Mouse (Mus musculus): ENCODE measurements at regions not wholly inside any gene's neighbourhood (a gene's known extent, or its start where the extent isn't known, plus 50 kb on each side); places are given as distances from the start of the nearest gene placed in this dataset.

GRCm38 (mm10) chr9:116244619-116244899 lies 69.4 kb upstream of the Tgfbr2 start:
- Histone ChIP-seq H3K27ac (ENCODE audit: insufficient read depth, low read length) (no peak overlapping the region), H3K4me1 (ENCODE audit: control insufficient read depth, insufficient read depth, insufficient read length) (peaks cover 15% of the 10 kb centered on the region; the same call in 1 of the 2 replicates), H3K4me3 (ENCODE audit: extremely low read depth, insufficient read depth, insufficient read length) (no peak overlapping the region), H3K36me3 (ENCODE audit: control insufficient read depth, insufficient read depth, low read length) (no peaks in the 10 kb centered on the region), H3K27me3 (ENCODE audit: control insufficient read depth, insufficient read depth, low read length) (no peaks in the 10 kb centered on the region)
- WGBS = 71% methylated on average over 1 of the region's 1 CpGs
- no peak for TF ChIP-seq POLR2A (IDR thresholded peaks at IDR 0.05; ENCODE audit: low read depth, low read length)
- TF ChIP-seq CTCF (IDR thresholded peaks at IDR 0.05; ENCODE audit: extremely low read depth, insufficient read depth, insufficient read length, insufficient replicate concordance) = no peak
- no peak for DNase-seq (ENCODE audit: low read depth in 1 of 2, low spot score in 2 of 2)

DNA sequence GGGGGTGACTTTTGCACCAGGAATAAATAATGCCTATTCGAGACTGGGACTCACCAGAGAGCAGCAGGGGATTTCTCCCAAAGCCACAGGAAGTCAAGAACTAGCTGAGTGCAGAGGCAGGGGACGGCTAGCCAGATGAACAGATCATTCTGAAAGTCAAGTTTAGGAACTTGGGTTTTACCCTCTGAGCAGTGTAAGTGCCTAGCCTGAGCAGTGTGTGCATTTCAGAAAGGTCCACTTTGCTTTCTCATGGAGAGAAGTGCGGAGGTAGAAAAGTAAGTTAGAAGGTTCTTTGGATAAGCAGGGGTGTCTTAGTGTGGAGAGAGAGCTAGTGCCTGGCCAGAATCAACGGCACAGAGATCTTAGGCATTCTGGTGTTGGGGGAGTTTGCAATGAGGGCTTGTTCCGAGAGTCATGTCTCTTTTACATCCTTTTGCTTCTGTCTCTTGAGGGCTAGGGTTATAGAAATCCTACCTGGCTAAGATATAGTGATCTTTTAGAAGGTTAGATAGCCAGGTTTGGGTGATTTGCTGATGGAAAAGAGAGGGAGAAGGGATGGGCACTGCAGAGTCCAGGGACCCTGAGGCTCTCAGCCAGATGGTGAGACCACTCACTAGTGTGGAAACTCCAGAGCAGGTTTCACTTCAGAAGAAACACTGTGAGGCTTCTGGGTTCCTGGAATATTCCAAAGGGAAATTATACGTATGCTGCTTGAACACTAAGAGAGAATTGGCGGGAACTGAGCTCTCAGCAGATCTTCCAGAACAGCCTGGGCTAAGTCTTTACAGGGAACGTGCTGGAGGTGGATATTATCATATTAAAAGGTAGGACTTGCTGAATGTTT lies 68.8 kb upstream of the Tgfbr2 start:
- no peak for TF ChIP-seq POLR2A (IDR thresholded peaks at IDR 0.05; ENCODE audit: low read depth, low read length)
- TF ChIP-seq CTCF (IDR thresholded peaks at IDR 0.05; ENCODE audit: extremely low read depth, insufficient read depth, insufficient read length, insufficient replicate concordance) = no peak
- Histone ChIP-seq H3K4me3 (ENCODE audit: extremely low read depth, insufficient read depth, insufficient read length) (no peak overlapping the region), H3K27ac (ENCODE audit: insufficient read depth, low read length) (no peak overlapping the region), H3K36me3 (ENCODE audit: control insufficient read depth, insufficient read depth, low read length) (no peaks in the 10 kb centered on the region), H3K4me1 (ENCODE audit: control insufficient read depth, insufficient read depth, insufficient read length) (peaks cover 13% of the 10 kb centered on the region; the same call in 1 of the 2 replicates), H3K27me3 (ENCODE audit: control insufficient read depth, insufficient read depth, low read length) (no peaks in the 10 kb centered on the region)
- 62% methylated on average over 8 of the region's 8 CpGs for WGBS
- peak in 1 of 2 experiments; percentile 24 for DNase-seq (ENCODE audit: low read depth in 1 of 2, low spot score in 2 of 2)

GRCm38 (mm10) chr9:116241933-116242526 lies 66.9 kb upstream of the Tgfbr2 start:
- no peak overlapping the region for H3K27ac ChIP-seq (ENCODE audit: insufficient read depth, low read length)
- H3K4me3 ChIP-seq (ENCODE audit: extremely low read depth, insufficient read depth, insufficient read length) = no peak overlapping the region
- DNase-seq (ENCODE audit: low read depth in 1 of 2, low spot score in 2 of 2) = no peak
- no peaks in the 10 kb centered on the region for H3K27me3 ChIP-seq (ENCODE audit: control insufficient read depth, insufficient read depth, low read length)
- H3K36me3 ChIP-seq (ENCODE audit: control insufficient read depth, insufficient read depth, low read length) = no peaks in the 10 kb centered on the region
- peaks cover 13% of the 10 kb centered on the region; the same call in 1 of the 2 replicates for H3K4me1 ChIP-seq (ENCODE audit: control insufficient read depth, insufficient read depth, insufficient read length)
- TF ChIP-seq CTCF (IDR thresholded peaks at IDR 0.05; ENCODE audit: extremely low read depth, insufficient read depth, insufficient read length, insufficient replicate concordance) (no peak), POLR2A (IDR thresholded peaks at IDR 0.05; ENCODE audit: low read depth, low read length) (no peak)
- 93% methylated on average over 5 of the region's 5 CpGs for WGBS

DNA sequence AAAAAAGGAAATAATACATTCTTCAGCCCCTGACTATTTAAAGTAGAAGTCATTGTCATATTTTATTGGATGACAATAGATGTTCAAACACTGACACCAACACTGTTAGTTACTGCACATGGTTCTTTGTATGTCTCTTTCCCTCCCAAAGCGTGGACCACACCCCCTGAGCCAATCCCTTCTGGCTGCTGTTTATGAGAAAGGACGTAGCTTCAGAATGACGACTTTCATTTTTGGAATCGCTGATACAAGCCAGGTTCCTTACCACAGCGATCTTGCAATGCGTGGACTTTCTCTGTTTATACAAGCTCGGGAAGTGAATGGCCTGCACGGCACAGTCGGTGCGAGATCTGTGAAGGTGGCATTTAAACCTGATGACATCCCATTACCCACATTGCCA lies 66.1 kb upstream of the Tgfbr2 start:
- H3K4me3 ChIP-seq (ENCODE audit: extremely low read depth, insufficient read depth, insufficient read length) = no peak overlapping the region
- 88% methylated on average over 10 of the region's 10 CpGs for WGBS
- no peak for DNase-seq (ENCODE audit: low read depth in 1 of 2, low spot score in 2 of 2)

DNA sequence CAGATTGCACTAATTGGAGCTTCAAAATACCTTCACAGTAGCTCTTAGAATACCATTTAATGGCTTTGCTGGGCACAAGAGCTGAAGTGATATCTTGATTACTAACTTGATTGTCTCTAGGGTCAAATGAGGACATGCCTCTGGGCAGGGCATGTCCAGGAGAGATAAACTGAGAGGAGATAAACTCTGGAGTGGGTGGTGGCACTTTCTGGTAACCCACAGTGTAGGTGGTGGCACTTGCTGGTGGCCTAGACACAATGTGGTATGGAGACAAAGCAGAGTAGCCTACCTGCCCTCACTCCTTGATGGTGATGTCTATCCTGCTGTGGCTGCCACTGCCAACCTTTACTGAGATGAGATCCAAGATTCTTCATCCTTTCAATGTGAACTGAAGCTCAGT lies 61.7 kb upstream of the Tgfbr2 start:
- Histone ChIP-seq H3K27ac (ENCODE audit: insufficient read depth, low read length) (no peak overlapping the region), H3K4me3 (ENCODE audit: extremely low read depth, insufficient read depth, insufficient read length) (no peak overlapping the region), H3K4me1 (ENCODE audit: control insufficient read depth, insufficient read depth, insufficient read length) (no peaks in the 10 kb centered on the region), H3K36me3 (ENCODE audit: control insufficient read depth, insufficient read depth, low read length) (no peaks in the 10 kb centered on the region), H3K27me3 (ENCODE audit: control insufficient read depth, insufficient read depth, low read length) (no peaks in the 10 kb centered on the region)
- TF ChIP-seq POLR2A (IDR thresholded peaks at IDR 0.05; ENCODE audit: low read depth, low read length) = no peak
- no peak for TF ChIP-seq CTCF (IDR thresholded peaks at IDR 0.05; ENCODE audit: extremely low read depth, insufficient read depth, insufficient read length, insufficient replicate concordance)
- no peak for DNase-seq (ENCODE audit: low read depth in 1 of 2, low spot score in 2 of 2)

More for the DNA sequence above, 66.1 kb upstream of the Tgfbr2 start:
- H3K4me1 ChIP-seq (ENCODE audit: control insufficient read depth, insufficient read depth, insufficient read length) = peaks cover 13% of the 10 kb centered on the region; the same call in 1 of the 2 replicates
- no peak overlapping the region for H3K27ac ChIP-seq (ENCODE audit: insufficient read depth, low read length)
- H3K36me3 ChIP-seq (ENCODE audit: control insufficient read depth, insufficient read depth, low read length) = no peaks in the 10 kb centered on the region
- no peak for TF ChIP-seq CTCF (IDR thresholded peaks at IDR 0.05; ENCODE audit: extremely low read depth, insufficient read depth, insufficient read length, insufficient replicate concordance)
- TF ChIP-seq POLR2A (IDR thresholded peaks at IDR 0.05; ENCODE audit: low read depth, low read length) = no peak
- no peaks in the 10 kb centered on the region for H3K27me3 ChIP-seq (ENCODE audit: control insufficient read depth, insufficient read depth, low read length)

DNA sequence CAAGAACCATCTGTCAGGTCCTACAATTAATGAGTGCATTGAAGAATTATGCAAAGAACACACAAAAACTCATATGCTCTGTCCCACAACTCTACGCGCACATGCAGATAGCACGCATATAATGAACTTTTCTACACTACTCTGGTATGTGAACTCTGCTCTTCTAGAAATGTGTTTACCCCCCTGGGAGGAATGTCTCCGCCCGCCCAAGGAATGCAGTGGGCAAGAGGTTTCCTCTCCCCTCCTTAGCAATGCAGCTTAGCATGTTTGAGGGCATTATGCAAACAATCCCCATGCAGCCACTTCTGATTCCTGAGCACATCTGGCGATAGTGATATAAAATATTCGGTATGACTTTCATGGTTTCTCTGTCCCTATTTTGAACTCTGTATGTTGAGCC lies 59.0 kb upstream of the Tgfbr2 start:
- Histone ChIP-seq H3K4me1 (ENCODE audit: control insufficient read depth, insufficient read depth, insufficient read length) (no peaks in the 10 kb centered on the region), H3K4me3 (ENCODE audit: extremely low read depth, insufficient read depth, insufficient read length) (no peak overlapping the region), H3K27ac (ENCODE audit: insufficient read depth, low read length) (no peak overlapping the region), H3K36me3 (ENCODE audit: control insufficient read depth, insufficient read depth, low read length) (no peaks in the 10 kb centered on the region), H3K27me3 (ENCODE audit: control insufficient read depth, insufficient read depth, low read length) (no peaks in the 10 kb centered on the region)
- 93% methylated on average over 7 of the region's 7 CpGs for WGBS
- TF ChIP-seq CTCF (IDR thresholded peaks at IDR 0.05; ENCODE audit: extremely low read depth, insufficient read depth, insufficient read length, insufficient replicate concordance) (no peak), POLR2A (IDR thresholded peaks at IDR 0.05; ENCODE audit: low read depth, low read length) (no peak)
- no peak for DNase-seq (ENCODE audit: low read depth in 1 of 2, low spot score in 2 of 2)

DNA sequence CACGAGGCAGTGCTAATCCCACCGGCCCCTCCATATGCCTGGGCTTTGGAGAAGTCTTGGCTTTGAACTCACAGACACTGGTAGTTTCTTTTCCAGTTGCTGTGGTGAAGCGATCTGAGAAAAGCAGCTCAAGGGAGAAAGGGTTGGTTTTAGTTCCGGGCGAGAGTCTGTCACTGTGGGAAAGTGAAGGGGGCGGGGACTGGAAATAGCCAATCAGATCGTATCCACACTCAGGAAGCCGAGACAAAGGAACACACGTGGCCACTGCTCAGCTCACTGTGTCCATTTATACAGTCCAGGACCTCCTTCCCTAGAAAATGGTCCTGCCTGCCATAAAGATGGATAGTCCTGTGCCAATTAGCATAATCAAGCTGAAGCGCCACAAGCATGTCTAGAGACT lies 57.2 kb upstream of the Tgfbr2 start:
- DNase-seq (ENCODE audit: low read depth in 1 of 2, low spot score in 2 of 2) = no peak
- no peak for TF ChIP-seq CTCF (IDR thresholded peaks at IDR 0.05; ENCODE audit: extremely low read depth, insufficient read depth, insufficient read length, insufficient replicate concordance)

More for the DNA sequence above, 57.2 kb upstream of the Tgfbr2 start:
- no peaks in the 10 kb centered on the region for H3K27me3 ChIP-seq (ENCODE audit: control insufficient read depth, insufficient read depth, low read length)
- no peaks in the 10 kb centered on the region for H3K4me1 ChIP-seq (ENCODE audit: control insufficient read depth, insufficient read depth, insufficient read length)
- H3K27ac ChIP-seq (ENCODE audit: insufficient read depth, low read length) = no peak overlapping the region
- H3K4me3 ChIP-seq (ENCODE audit: extremely low read depth, insufficient read depth, insufficient read length) = no peak overlapping the region
- no peaks in the 10 kb centered on the region for H3K36me3 ChIP-seq (ENCODE audit: control insufficient read depth, insufficient read depth, low read length)
- WGBS = 89% methylated on average over 10 of the region's 10 CpGs

Measured in spleen, adult 2 months (tissue).